Comparison of ENCODE assay signal across 8 mouse cellular contexts in the genomic region with DNA sequence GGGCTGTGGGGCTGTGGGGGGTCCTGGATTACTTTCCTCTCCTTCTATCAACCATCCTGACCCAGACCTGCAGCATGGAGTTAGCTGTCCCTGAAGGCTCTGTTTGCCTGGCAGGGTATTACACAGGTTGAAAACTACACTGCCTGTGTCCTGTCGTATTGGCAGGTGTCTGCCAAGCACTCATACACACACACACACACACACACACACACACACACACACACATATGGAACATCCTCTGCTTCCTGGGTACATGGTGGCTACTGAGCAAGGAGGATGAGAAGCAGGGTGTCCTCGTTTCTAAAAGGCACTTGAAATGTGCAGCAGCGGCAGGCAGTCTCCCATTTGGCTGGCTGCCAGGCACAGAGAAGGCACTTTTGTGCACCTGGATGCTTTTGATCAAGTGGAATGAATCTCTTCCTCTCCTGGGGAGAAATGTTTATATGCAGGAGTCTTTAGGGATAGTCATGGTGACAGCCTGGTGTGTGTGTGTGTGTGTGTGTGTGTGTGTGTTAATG. TPM values are rescaled to one million over a fixed set of nuclear protein-coding genes. Genes with fewer than 3 reads are reported as not detected.
DNase-seq lines count a peak whose midpoint lies in the region; ATAC-seq and TF ChIP-seq lines count a peak whose summit lies in the region.

No protein-coding gene starts in this region.

- ATAC-seq in kidney, postnatal 0 days (replicated peaks; ENCODE audit: low FRiP score, low read depth): no peak
- ATAC-seq in embryonic facial prominence, embryonic 11.5 days (replicated peaks; ENCODE audit: insufficient number of reproducible peaks, low FRiP score, low TSS enrichment, low read depth): peak; percentile 12; the same call in 1 of the 2 replicates
- peak; percentile 51; the same call in 1 of the 2 replicates for ATAC-seq in neural tube, embryonic 12.5 days (ENCODE audit: low FRiP score, low read depth)
- no peak for ATAC-seq in erythroid progenitor cell, adult 5-6 weeks (replicated peaks; ENCODE audit: low FRiP score, poor library complexity, severe bottlenecking)

- no peaks in the 10 kb centered on the region for H3K4me1 ChIP-seq in kidney, postnatal 0 days (replicated peaks; ENCODE audit: insufficient read depth, low read length)
- no peaks in the 10 kb centered on the region; the same call in 1 of the 2 replicates for H3K4me1 ChIP-seq in embryonic facial prominence, embryonic 11.5 days (ENCODE audit: control insufficient read depth, insufficient read depth, low read length)
- peaks cover 13% of the 10 kb centered on the region for H3K4me1 ChIP-seq in hindbrain, embryonic 10.5 days (replicated peaks)
- H3K4me1 ChIP-seq in neural tube, embryonic 12.5 days: peaks cover 6% of the 10 kb centered on the region; the same call in 1 of the 2 replicates

- peak overlapping the region; percentile 28; the same call in 1 of the 2 replicates for H3K4me2 ChIP-seq in kidney, postnatal 0 days (ENCODE audit: low read length)
- H3K4me2 ChIP-seq in embryonic facial prominence, embryonic 11.5 days (ENCODE audit: low read depth, low read length): peak overlapping the region; percentile 38
- H3K4me2 ChIP-seq in neural tube, embryonic 12.5 days (replicated peaks): 0 out of 2 replicates have a peak overlapping the region, but pooled peaks have one; percentile 35

- 32% methylated on average over 3 of the region's 3 CpGs for WGBS in kidney, postnatal 0 days
- WGBS in embryonic facial prominence, embryonic 11.5 days: 14% methylated on average over 3 of the region's 3 CpGs
- 18% methylated on average over 3 of the region's 3 CpGs for WGBS in hindbrain, embryonic 10.5 days
- 19% methylated on average over 3 of the region's 3 CpGs for WGBS in neural tube, embryonic 12.5 days

- no peaks in the 10 kb centered on the region for H3K36me3 ChIP-seq in kidney, postnatal 0 days (ENCODE audit: insufficient read depth, low read length)
- H3K36me3 ChIP-seq in embryonic facial prominence, embryonic 11.5 days (replicated peaks; ENCODE audit: control insufficient read depth, insufficient read depth, low read depth, low read length): no peaks in the 10 kb centered on the region
- no peaks in the 10 kb centered on the region for H3K36me3 ChIP-seq in hindbrain, embryonic 10.5 days
- H3K36me3 ChIP-seq in neural tube, embryonic 12.5 days: no peaks in the 10 kb centered on the region

- TF ChIP-seq CTCF in kidney, postnatal 0 days (IDR thresholded peaks at IDR 0.05; ENCODE audit: low read depth): no peak

- no peak overlapping the region for H3K27ac ChIP-seq in kidney, postnatal 0 days
- peak overlapping the region; percentile 78 for H3K27ac ChIP-seq in embryonic facial prominence, embryonic 11.5 days (replicated peaks; ENCODE audit: low read depth, low read length)
- peak overlapping the region; percentile 69 for H3K27ac ChIP-seq in hindbrain, embryonic 10.5 days
- no peak overlapping the region for H3K27ac ChIP-seq in neural tube, embryonic 12.5 days

- H3K4me3 ChIP-seq in kidney, postnatal 0 days (replicated peaks; ENCODE audit: low read depth, low read length): no peak overlapping the region
- no peak overlapping the region for H3K4me3 ChIP-seq in embryonic facial prominence, embryonic 11.5 days (ENCODE audit: low read depth, low read length)
- no peak overlapping the region for H3K4me3 ChIP-seq in hindbrain, embryonic 10.5 days
- H3K4me3 ChIP-seq in neural tube, embryonic 12.5 days: no peak overlapping the region

- no peaks in the 10 kb centered on the region for H3K9me3 ChIP-seq in kidney, postnatal 0 days (replicated peaks; ENCODE audit: low read length)
- H3K9me3 ChIP-seq in embryonic facial prominence, embryonic 11.5 days (replicated peaks; ENCODE audit: control insufficient read depth, low read length): no peaks in the 10 kb centered on the region
- no peaks in the 10 kb centered on the region for H3K9me3 ChIP-seq in hindbrain, embryonic 10.5 days
- no peaks in the 10 kb centered on the region for H3K9me3 ChIP-seq in neural tube, embryonic 12.5 days

- H3K27me3 ChIP-seq in kidney, postnatal 0 days (ENCODE audit: insufficient read depth, low read length): no peaks in the 10 kb centered on the region
- H3K27me3 ChIP-seq in embryonic facial prominence, embryonic 11.5 days (ENCODE audit: control insufficient read depth, insufficient read depth, low read length): no peaks in the 10 kb centered on the region
- no peaks in the 10 kb centered on the region for H3K27me3 ChIP-seq in hindbrain, embryonic 10.5 days (ENCODE audit: insufficient read depth, poor library complexity, severe bottlenecking)
- no peaks in the 10 kb centered on the region for H3K27me3 ChIP-seq in neural tube, embryonic 12.5 days (replicated peaks)

- DNase-seq in kidney, postnatal 0 days (ENCODE audit: low spot score): no peak
- no peak for DNase-seq in kidney, adult 11 months
- peak; percentile 51 for DNase-seq in embryonic facial prominence, embryonic 11.5 days (ENCODE audit: low spot score)
- peak; percentile 10 for DNase-seq in hindbrain, embryonic 10.5 days (ENCODE audit: low spot score)
- no peak for DNase-seq in urinary bladder, postnatal 10 days (ENCODE audit: low spot score)
- DNase-seq in spleen, postnatal 14 days (ENCODE audit: low spot score in 2 of 2): no peak

- no peak overlapping the region for H3K9ac ChIP-seq in kidney, postnatal 0 days (ENCODE audit: low read depth, low read length)
- H3K9ac ChIP-seq in embryonic facial prominence, embryonic 11.5 days (replicated peaks; ENCODE audit: low read length): no peak overlapping the region
- no peak overlapping the region for H3K9ac ChIP-seq in neural tube, embryonic 12.5 days

RNA-seq across cellular contexts. Expression of a gene that starts 44.9 kb away (rescaled TPM):
- 23.1 and 24.0 TPM in 2 replicates for polyA plus RNA-seq in kidney, postnatal 0 days (2015; fragmentation: Nextera tagmentation; extraction: Ambion mirVana)
- polyA plus RNA-seq in embryonic facial prominence, embryonic 11.5 days (2014; fragmentation: Nextera tagmentation; extraction: Ambion mirVana): 66.3 and 67.8 TPM in 2 replicates
- polyA plus RNA-seq in hindbrain, embryonic 10.5 days (2016; fragmentation: Nextera tagmentation; extraction: Ambion mirVana): 20.5 and 22.1 TPM in 2 replicates
- 13.8 and 16.0 TPM in 2 replicates for polyA plus RNA-seq in neural tube, embryonic 12.5 days (2016; fragmentation: Nextera tagmentation; extraction: Ambion mirVana)
- 23.8 and 52.0 TPM in 2 replicates for total RNA-seq in erythroid progenitor cell, adult 5-6 weeks (2015; ENCODE audit: low replicate concordance)
- total RNA-seq in erythroid progenitor cell, adult 5-6 weeks (2017; ENCODE audit: low replicate concordance): 6.7 and 32.6 TPM in 2 replicates

Comparison
In these comparisons a context has a peak if more than half of its experiments do, and no peak if none do; other contexts are left out.
1. ATAC-seq: peak in embryonic facial prominence, embryonic 11.5 days (single experiment) and neural tube, embryonic 12.5 days (single experiment); none in kidney, postnatal 0 days (single experiment) and erythroid progenitor cell, adult 5-6 weeks (single experiment).
2. DNase-seq: peak in embryonic facial prominence, embryonic 11.5 days (single experiment) and hindbrain, embryonic 10.5 days (single experiment); none in kidney, postnatal 0 days (single experiment), kidney, adult 11 months (single experiment), urinary bladder, postnatal 10 days (single experiment) and spleen, postnatal 14 days (0 of 2).
3. H3K27ac ChIP-seq: peak in embryonic facial prominence, embryonic 11.5 days (single experiment) and hindbrain, embryonic 10.5 days (single experiment); none in kidney, postnatal 0 days (single experiment) and neural tube, embryonic 12.5 days (single experiment).
4. Peak in every context shown above with its lines, with median percentiles within 50 percentile points of each other: H3K4me2 ChIP-seq.